Mouse (Mus musculus): ENCODE measurements at regions not wholly inside any gene's neighbourhood (a gene's known extent, or its start where the extent isn't known, plus 50 kb on each side); places are given as distances from the start of the nearest gene placed in this dataset.
"Not testable (repeated sequence)": the region's sequence is repeated elsewhere in the genome, so short reads cannot be mapped to it uniquely, and the experiment has no call there.

GRCm38 (mm10) chr1:164744955-164745608, 51.4 kb upstream of the Dpt start:
- DNase-seq (ENCODE audit: low spot score in 2 of 2): no peak

- no peak for DNase-seq (ENCODE audit: low spot score in 2 of 2)
Observed at GRCm38 (mm10) chr1:164744499-164744898, 51.9 kb upstream of the Dpt start.

- not testable (repeated sequence) for DNase-seq (ENCODE audit: low spot score in 2 of 2)
Observed at GRCm38 (mm10) chr1:164742897-164743296, 53.5 kb upstream of the Dpt start.

GRCm38 (mm10) chr1:164735646-164736045, 60.8 kb upstream of the Dpt start:
- DNase-seq (ENCODE audit: low spot score in 2 of 2): no peak

GRCm38 (mm10) chr1:164733741-164734140, 62.7 kb upstream of the Dpt start:
- no peak for DNase-seq (ENCODE audit: low spot score in 2 of 2)

GRCm38 (mm10) chr1:164722054-164722453, 74.4 kb upstream of the Dpt start:
- DNase-seq (ENCODE audit: low spot score in 2 of 2): peak; percentile 58 to 68

GRCm38 (mm10) chr1:164714905-164715304, 81.5 kb upstream of the Dpt start:
- no peak for DNase-seq (ENCODE audit: low spot score in 2 of 2)

- no peak for DNase-seq (ENCODE audit: low spot score in 2 of 2)
Observed at GRCm38 (mm10) chr1:164713798-164714551, 82.5 kb upstream of the Dpt start.

- DNase-seq (ENCODE audit: low spot score in 2 of 2): no peak
Observed at GRCm38 (mm10) chr1:164712514-164712913, 83.9 kb upstream of the Dpt start.

- peak; percentile 31 to 51 for DNase-seq (ENCODE audit: low spot score in 2 of 2)
Observed at GRCm38 (mm10) chr1:164704397-164705091, 91.9 kb upstream of the Dpt start.

- no peak for DNase-seq (ENCODE audit: low spot score in 2 of 2)
Observed at GRCm38 (mm10) chr1:164703560-164704131, 92.8 kb upstream of the Dpt start.

- DNase-seq (ENCODE audit: low spot score in 2 of 2): no peak
Observed at GRCm38 (mm10) chr1:164690055-164690454, 106.4 kb upstream of the Dpt start.

- DNase-seq (ENCODE audit: low spot score in 2 of 2): peak; percentile 58 to 70
Observed at GRCm38 (mm10) chr1:164689311-164689710, 107.1 kb upstream of the Dpt start.

GRCm38 (mm10) chr1:164684437-164684836, 112.0 kb upstream of the Dpt start:
- no peak for DNase-seq (ENCODE audit: low spot score in 2 of 2)

GRCm38 (mm10) chr1:164683788-164684187, 112.7 kb upstream of the Dpt start:
- peak; percentile 50 to 67 for DNase-seq (ENCODE audit: low spot score in 2 of 2)

- no peak for DNase-seq (ENCODE audit: low spot score in 2 of 2)
Observed at GRCm38 (mm10) chr1:164682867-164683599, 113.4 kb upstream of the Dpt start.

GRCm38 (mm10) chr1:164682426-164682825, 114.0 kb upstream of the Dpt start:
- no peak for DNase-seq (ENCODE audit: low spot score in 2 of 2)

GRCm38 (mm10) chr1:164681582-164681981, 114.9 kb upstream of the Dpt start:
- DNase-seq (ENCODE audit: low spot score in 2 of 2): peak; percentile 19 to 43

GRCm38 (mm10) chr1:164678303-164678702, 118.1 kb upstream of the Dpt start:
- no peak for DNase-seq (ENCODE audit: low spot score in 2 of 2)

GRCm38 (mm10) chr1:164652244-164652643, 144.2 kb upstream of the Dpt start:
- DNase-seq (ENCODE audit: low spot score in 2 of 2): no peak

- no peak for DNase-seq (ENCODE audit: low spot score in 2 of 2)
Observed at GRCm38 (mm10) chr1:164637901-164638462, 158.5 kb upstream of the Dpt start.

All from right cerebral cortex, adult 2 months (tissue).